23 mouse cellular contexts compared by ENCODE assay signal in the genomic region with DNA sequence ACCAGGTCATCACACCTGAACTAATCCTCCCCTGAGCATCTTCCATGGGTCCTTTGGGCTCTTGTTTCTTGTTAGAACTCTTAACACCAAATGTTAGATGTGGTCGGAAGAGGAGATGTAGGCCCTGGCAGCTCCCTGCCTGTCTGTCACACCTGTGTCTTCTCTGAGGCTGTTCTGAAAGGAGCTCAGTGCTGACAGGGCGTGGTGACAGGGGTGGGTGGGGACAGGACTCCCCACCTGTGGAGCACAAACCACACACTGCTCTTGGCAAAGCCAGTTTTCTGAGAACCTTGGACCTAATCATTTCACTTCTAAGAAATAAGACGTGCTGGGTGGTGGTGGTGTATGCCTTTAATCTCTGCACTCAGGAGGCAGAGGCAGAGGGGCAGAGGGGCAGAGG.
A peak's percentile ranks its signal among the peaks of the same experiment; 100 is the strongest.
DNase-seq lines count a peak whose midpoint lies in the region; ATAC-seq lines count a peak whose summit lies in the region.
"Had no signal": no experiment of that assay in that cellular context is flagged by ENCODE, and none has a peak within 500 bp of the region (broad histone marks: within the 10 kb centered on the region; RNA-seq: fewer than 3 reads in every experiment).

No protein-coding gene starts in this region.

- WGBS in midbrain, embryonic 11.5 days: 70% methylated on average over 3 of the region's 3 CpGs
- 70% methylated on average over 3 of the region's 3 CpGs for WGBS in midbrain, embryonic 13.5 days
- WGBS in intestine, embryonic 16.5 days: 48% methylated on average over 3 of the region's 3 CpGs
- 69% methylated on average over 3 of the region's 3 CpGs for WGBS in kidney, embryonic 14.5 days
- 63% methylated on average over 3 of the region's 3 CpGs for WGBS in hindbrain, embryonic 12.5 days

- H3K36me3 ChIP-seq in midbrain, embryonic 11.5 days (ENCODE audit: control insufficient read depth, insufficient read depth, low read length): no peaks in the 10 kb centered on the region
- H3K36me3 ChIP-seq in midbrain, embryonic 13.5 days: no peaks in the 10 kb centered on the region
- H3K36me3 ChIP-seq in intestine, embryonic 16.5 days (ENCODE audit: control insufficient read depth, insufficient read depth, low read length): no peaks in the 10 kb centered on the region
- H3K36me3 ChIP-seq in kidney, embryonic 14.5 days (ENCODE audit: control insufficient read depth, insufficient read depth, low read length): no peaks in the 10 kb centered on the region
- no peaks in the 10 kb centered on the region for H3K36me3 ChIP-seq in hindbrain, embryonic 12.5 days
- H3K36me3 ChIP-seq: stomach, embryonic 15.5 days had no signal

- no peak for ATAC-seq in midbrain, embryonic 11.5 days (ENCODE audit: low FRiP score)
- no peak for ATAC-seq in midbrain, embryonic 13.5 days
- ATAC-seq in intestine, embryonic 16.5 days: peak; percentile 89
- ATAC-seq in kidney, embryonic 14.5 days (ENCODE audit: low FRiP score, low TSS enrichment): no peak
- no peak for ATAC-seq in hindbrain, embryonic 12.5 days (ENCODE audit: low FRiP score)
- ATAC-seq: forebrain, embryonic 14.5 days; midbrain, embryonic 16.5 days had no signal

- no peak overlapping the region for H3K9ac ChIP-seq in midbrain, embryonic 11.5 days (ENCODE audit: low read length)
- no peak overlapping the region for H3K9ac ChIP-seq in midbrain, embryonic 13.5 days (replicated peaks)
- no peak overlapping the region for H3K9ac ChIP-seq in intestine, embryonic 16.5 days (ENCODE audit: low read depth, low read length)
- H3K9ac ChIP-seq in kidney, embryonic 14.5 days (ENCODE audit: low read depth, low read length): no peak overlapping the region
- H3K9ac ChIP-seq in hindbrain, embryonic 12.5 days: no peak overlapping the region
- H3K9ac ChIP-seq: hindbrain, embryonic 14.5 days; stomach, embryonic 15.5 days had no signal

- no peaks in the 10 kb centered on the region for H3K4me1 ChIP-seq in midbrain, embryonic 11.5 days (ENCODE audit: control insufficient read depth, insufficient read depth, low read length)
- H3K4me1 ChIP-seq in midbrain, embryonic 13.5 days (replicated peaks): no peaks in the 10 kb centered on the region
- no peaks in the 10 kb centered on the region; the same call in 1 of the 2 replicates for H3K4me1 ChIP-seq in intestine, embryonic 16.5 days (ENCODE audit: control insufficient read depth, insufficient read depth, low read length)
- H3K4me1 ChIP-seq in kidney, embryonic 14.5 days (ENCODE audit: control insufficient read depth, insufficient read depth, low read length): no peaks in the 10 kb centered on the region
- no peaks in the 10 kb centered on the region for H3K4me1 ChIP-seq in hindbrain, embryonic 12.5 days
- H3K4me1 ChIP-seq: megakaryocyte, embryonic 14.5 days; stomach, embryonic 15.5 days had no signal

- no peak overlapping the region for H3K27ac ChIP-seq in midbrain, embryonic 11.5 days (ENCODE audit: low read depth, low read length)
- H3K27ac ChIP-seq in midbrain, embryonic 13.5 days: no peak overlapping the region
- H3K27ac ChIP-seq in intestine, embryonic 16.5 days (ENCODE audit: low read length): no peak overlapping the region
- H3K27ac ChIP-seq in kidney, embryonic 14.5 days (ENCODE audit: low read depth, low read length): no peak overlapping the region
- H3K27ac ChIP-seq in hindbrain, embryonic 12.5 days: no peak overlapping the region
- H3K27ac ChIP-seq: hindbrain, embryonic 14.5 days; stomach, embryonic 15.5 days had no signal

- no peaks in the 10 kb centered on the region for H3K27me3 ChIP-seq in midbrain, embryonic 11.5 days (ENCODE audit: control insufficient read depth, insufficient read depth, low read length)
- H3K27me3 ChIP-seq in midbrain, embryonic 13.5 days: no peaks in the 10 kb centered on the region
- no peaks in the 10 kb centered on the region for H3K27me3 ChIP-seq in intestine, embryonic 16.5 days (replicated peaks; ENCODE audit: control insufficient read depth, insufficient read depth, low read length)
- no peaks in the 10 kb centered on the region for H3K27me3 ChIP-seq in kidney, embryonic 14.5 days (ENCODE audit: control insufficient read depth, insufficient read depth, low read length)
- H3K27me3 ChIP-seq in hindbrain, embryonic 12.5 days: no peaks in the 10 kb centered on the region
- H3K27me3 ChIP-seq: stomach, embryonic 15.5 days had no signal

- H3K4me3 ChIP-seq in midbrain, embryonic 11.5 days (ENCODE audit: low read depth, low read length): no peak overlapping the region
- H3K4me3 ChIP-seq in midbrain, embryonic 13.5 days (replicated peaks): no peak overlapping the region
- H3K4me3 ChIP-seq in intestine, embryonic 16.5 days (ENCODE audit: low read length): no peak overlapping the region
- no peak overlapping the region for H3K4me3 ChIP-seq in kidney, embryonic 14.5 days (ENCODE audit: low read length)
- H3K4me3 ChIP-seq in hindbrain, embryonic 12.5 days: no peak overlapping the region
- H3K4me3 ChIP-seq: megakaryocyte, embryonic 14.5 days; stomach, embryonic 15.5 days had no signal

- DNase-seq in midbrain, embryonic 11.5 days (ENCODE audit: low spot score, missing footprints): peak; percentile 10
- DNase-seq in thymus, postnatal 0 days (ENCODE audit: low spot score): peak; percentile 79
- DNase-seq in urinary bladder, postnatal 25 days (ENCODE audit: low spot score): no peak
- DNase-seq: adrenal gland, adult 2 months; cerebellum, adult 9-10 months; gastrocnemius, postnatal 25 days; heart, postnatal 10 days; kidney, adult 8-10 months; kidney, postnatal 36 days; lung, adult 18-20 months; lung, postnatal 14 days; right cerebral cortex, postnatal 14 days; spleen, adult 18-20 months had no signal

- no peak overlapping the region for H3K4me2 ChIP-seq in midbrain, embryonic 11.5 days
- no peak overlapping the region for H3K4me2 ChIP-seq in midbrain, embryonic 13.5 days (replicated peaks)
- no peak overlapping the region for H3K4me2 ChIP-seq in intestine, embryonic 16.5 days (ENCODE audit: low read depth, low read length)
- no peak overlapping the region for H3K4me2 ChIP-seq in kidney, embryonic 14.5 days (replicated peaks; ENCODE audit: low read depth, low read length)
- no peak overlapping the region for H3K4me2 ChIP-seq in hindbrain, embryonic 12.5 days (replicated peaks)
- H3K4me2 ChIP-seq: hindbrain, embryonic 14.5 days; liver, embryonic 11.5 days; stomach, embryonic 15.5 days had no signal

- no peaks in the 10 kb centered on the region for H3K9me3 ChIP-seq in midbrain, embryonic 11.5 days (ENCODE audit: control insufficient read depth, low read length)
- H3K9me3 ChIP-seq in midbrain, embryonic 13.5 days: no peaks in the 10 kb centered on the region
- no peaks in the 10 kb centered on the region for H3K9me3 ChIP-seq in intestine, embryonic 16.5 days (ENCODE audit: control insufficient read depth, low read length)
- no peaks in the 10 kb centered on the region for H3K9me3 ChIP-seq in kidney, embryonic 14.5 days (ENCODE audit: control insufficient read depth, low read length)
- no peaks in the 10 kb centered on the region for H3K9me3 ChIP-seq in hindbrain, embryonic 12.5 days (replicated peaks)
- H3K9me3 ChIP-seq: megakaryocyte, embryonic 14.5 days; stomach, embryonic 15.5 days had no signal
